Mouse (Mus musculus) limb, embryonic 14.5 days (tissue): ENCODE results near the gene Gm30302. TPM values are rescaled to one million over a fixed set of nuclear protein-coding genes. Genes with fewer than 3 reads are reported as not detected.

Experiments used
- ATAC-seq: fragments of 200-750 bp; cut with Nextera tagmentation; 2 replicates; pipeline ENCODE4 v1.8.0; 2017; ENCODE audit warnings: low read depth, moderate number of reproducible peaks, moderate TSS enrichment; ENCODE audit not compliant: low FRiP score
- DNase-seq: peaks from one replicate; pipeline ENCODE4 v3.0.0-alpha.2; 2015; ENCODE audit warnings: low spot score
- H3K27ac ChIP-seq: fragments of 300-500 bp; sonication (generic); replicated peaks from 2 replicates; pipeline ENCODE4 v1.5.1; 2014; ENCODE audit warnings: low read depth, mild to moderate bottlenecking, low read length, moderate library complexity, mixed read lengths
- H3K27me3 ChIP-seq: fragments of 300-500 bp; sonication (generic); 2 replicates; pipeline ENCODE4 v1.6.1; 2014; ENCODE audit warnings: low read length, mixed read lengths; ENCODE audit not compliant: control insufficient read depth, insufficient read depth
- H3K36me3 ChIP-seq: fragments of 300-500 bp; sonication (generic); 2 replicates; pipeline ENCODE4 v1.6.1; 2014; ENCODE audit warnings: mild to moderate bottlenecking, low read length, moderate library complexity, mixed read lengths; ENCODE audit not compliant: control insufficient read depth, insufficient read depth
- H3K4me1 ChIP-seq: fragments of 300-500 bp; sonication (generic); 2 replicates; pipeline ENCODE4 v1.6.1; 2014; ENCODE audit warnings: antibody characterized with exemption, low read length, mixed read lengths; ENCODE audit not compliant: control insufficient read depth, insufficient read depth
- H3K4me2 ChIP-seq: fragments of 300-500 bp; sonication (generic); replicated peaks from 2 replicates; pipeline ENCODE4 v1.6.1; 2014; ENCODE audit warnings: low read depth, mild to moderate bottlenecking, low read length, moderate library complexity; ENCODE audit not compliant: severe bottlenecking
- H3K4me3 ChIP-seq: fragments of 300-500 bp; sonication (generic); replicated peaks from 2 replicates; pipeline ENCODE4 v1.5.1; 2014; ENCODE audit warnings: low read length
- H3K9ac ChIP-seq: fragments of 300-500 bp; sonication (generic); 2 replicates; pipeline ENCODE4 v1.6.1; 2014; ENCODE audit warnings: mild to moderate bottlenecking, low read depth, low read length, moderate library complexity; ENCODE audit not compliant: severe bottlenecking
- H3K9me3 ChIP-seq: fragments of 300-500 bp; sonication (generic); 2 replicates; pipeline ENCODE4 v1.6.1; 2016; ENCODE audit warnings: low read length; ENCODE audit not compliant: control insufficient read depth
- POLR2A ChIP-seq: fragments of 200-500 bp; IDR thresholded peaks from 2 replicates; pipeline ENCODE4 v1.8.0; 2012; ENCODE audit warnings: inconsistent platforms, mild to moderate bottlenecking, moderate library complexity, borderline replicate concordance; ENCODE audit not compliant: insufficient read depth, insufficient read length; ENCODE audit errors: extremely low read depth
- WGBS: fragments of 180-500 bp; shearing (Covaris S2); extraction: QIAGEN DNeasy Blood & Tissue Kit; methylation state at CpG from one replicate; pipeline ENCODE4 v1.1.7; 2014; 5-methylcytosine and 5-hydroxymethylcytosine counted together
- polyA plus RNA-seq, 2 experiments: library from polyadenylated mRNA; depleted of rRNA in 1 of 2; stranded (reverse) in 1 of 2; unstranded in 1 of 2; fragments of >200 nt; fragmentation: Nextera tagmentation in 1 of 2; extraction: Ambion mirVana in 1 of 2; gene quantifications; 2 replicates each; pipeline versions ENCODE4 v1.2.1 to v1.2.3; 2012 to 2014

Gm30302 gene
- not detected in 2 replicates for polyA plus RNA-seq (2012; rRNA removed)
- not detected in 2 replicates for polyA plus RNA-seq (2014; fragmentation: Nextera tagmentation; extraction: Ambion mirVana)

- Histone ChIP-seq H3K9ac (no peak within 1 kb of the TSS), H3K9me3 (no peaks in the 10 kb centered on the region), H3K36me3 (no peaks in the 10 kb centered on the region), H3K4me3 (no peak within 1 kb of the TSS), H3K4me2 (no peak within 1 kb of the TSS), H3K4me1 (no peaks in the 10 kb centered on the region), H3K27ac (no peak within 1 kb of the TSS), H3K27me3 (no peaks in the 10 kb centered on the region)
- no peak for DNase-seq
- no peak for ATAC-seq
- 93% methylated on average over 1 of the region's 1 CpGs for WGBS
- no peak for TF ChIP-seq POLR2A
These were observed at the start of gene Gm30302 for GRCm38 (mm10) chr13:49798901-49799300. Gm30302 (minus strand) TSS chr13:49799001.

GRCm38 (mm10) chr13:49846751-49847150 is 48.0 kb upstream of the Gm30302 start:
- no peak overlapping the region for H3K4me3 ChIP-seq
- no peak for DNase-seq
- no peaks in the 10 kb centered on the region; the same call in 1 of the 2 replicates for H3K9me3 ChIP-seq
- H3K36me3 ChIP-seq = no peaks in the 10 kb centered on the region
- TF ChIP-seq POLR2A = no peak
- no peak overlapping the region for H3K27ac ChIP-seq
- H3K27me3 ChIP-seq = no peaks in the 10 kb centered on the region
- H3K4me2 ChIP-seq = no peak overlapping the region
- no peaks in the 10 kb centered on the region for H3K4me1 ChIP-seq
- WGBS = 89% methylated on average over 3 of the region's 3 CpGs
- no peak for ATAC-seq
- H3K9ac ChIP-seq = no peak overlapping the region

- no peaks in the 10 kb centered on the region for H3K4me1 ChIP-seq
- no peak for ATAC-seq
- peaks cover 5% of the 10 kb centered on the region; the same call in 1 of the 2 replicates for H3K9me3 ChIP-seq
- H3K4me2 ChIP-seq = no peak overlapping the region
- no peaks in the 10 kb centered on the region for H3K36me3 ChIP-seq
- H3K4me3 ChIP-seq = no peak overlapping the region
- TF ChIP-seq POLR2A = no peak
- no peak overlapping the region for H3K9ac ChIP-seq
- DNase-seq = no peak
- no peak overlapping the region for H3K27ac ChIP-seq
- H3K27me3 ChIP-seq = no peaks in the 10 kb centered on the region
- 68% methylated on average over 3 of the region's 3 CpGs for WGBS
These were observed 47.3 kb upstream of the Gm30302 start for GRCm38 (mm10) chr13:49846141-49846540.

GRCm38 (mm10) chr13:49845663-49846062 is 46.9 kb upstream of the Gm30302 start:
- no peak for ATAC-seq
- H3K4me3 ChIP-seq = no peak overlapping the region
- H3K4me2 ChIP-seq = no peak overlapping the region
- no peak overlapping the region for H3K9ac ChIP-seq
- DNase-seq = no peak
- H3K27me3 ChIP-seq = no peaks in the 10 kb centered on the region
- no peaks in the 10 kb centered on the region for H3K36me3 ChIP-seq
- 89% methylated on average over 3 of the region's 3 CpGs for WGBS
- no peak for TF ChIP-seq POLR2A
- H3K27ac ChIP-seq = no peak overlapping the region
- H3K4me1 ChIP-seq = no peaks in the 10 kb centered on the region
- H3K9me3 ChIP-seq = peaks cover 5% of the 10 kb centered on the region; the same call in 1 of the 2 replicates

GRCm38 (mm10) chr13:49844071-49844470 is 45.3 kb upstream of the Gm30302 start:
- H3K27ac ChIP-seq = no peak overlapping the region
- H3K36me3 ChIP-seq = no peaks in the 10 kb centered on the region
- no peak for TF ChIP-seq POLR2A
- DNase-seq (no peak), ATAC-seq (no peak)
- WGBS = 80% methylated on average over 4 of the region's 5 CpGs
- H3K4me3 ChIP-seq = no peak overlapping the region
- H3K4me2 ChIP-seq = no peak overlapping the region
- no peak overlapping the region for H3K9ac ChIP-seq
- H3K9me3 ChIP-seq = peaks cover 5% of the 10 kb centered on the region; the same call in 1 of the 2 replicates
- no peaks in the 10 kb centered on the region for H3K4me1 ChIP-seq
- H3K27me3 ChIP-seq = no peaks in the 10 kb centered on the region

GRCm38 (mm10) chr13:49841186-49841585 is 42.4 kb upstream of the Gm30302 start:
- H3K36me3 ChIP-seq = no peaks in the 10 kb centered on the region
- H3K27ac ChIP-seq = no peak overlapping the region
- H3K9ac ChIP-seq = no peak overlapping the region
- DNase-seq (no peak), ATAC-seq (no peak)
- TF ChIP-seq POLR2A = no peak
- peaks cover 5% of the 10 kb centered on the region; the same call in 1 of the 2 replicates for H3K9me3 ChIP-seq
- H3K4me1 ChIP-seq = no peaks in the 10 kb centered on the region
- no peaks in the 10 kb centered on the region for H3K27me3 ChIP-seq
- H3K4me3 ChIP-seq = no peak overlapping the region
- H3K4me2 ChIP-seq = no peak overlapping the region
